Mouse (Mus musculus): ENCODE results near the gene Was.

GRCm38 (mm10) chrX:8069166-8069565, 21.1 kb downstream of the Was start:
- TF ChIP-seq CTCF (IDR thresholded peaks at IDR 0.05; ENCODE audit: borderline replicate concordance, insufficient read depth, low read length), result no peak
- TF ChIP-seq POLR2A (IDR thresholded peaks at IDR 0.05; ENCODE audit: low read depth, low read length), result no peak
